Mouse (Mus musculus): ENCODE results near the gene Clec4b2.
"Not testable (repeated sequence)": the region's sequence is repeated elsewhere in the genome, so short reads cannot be mapped to it uniquely, and the experiment has no call there.

The Clec4b2 gene

DNA sequence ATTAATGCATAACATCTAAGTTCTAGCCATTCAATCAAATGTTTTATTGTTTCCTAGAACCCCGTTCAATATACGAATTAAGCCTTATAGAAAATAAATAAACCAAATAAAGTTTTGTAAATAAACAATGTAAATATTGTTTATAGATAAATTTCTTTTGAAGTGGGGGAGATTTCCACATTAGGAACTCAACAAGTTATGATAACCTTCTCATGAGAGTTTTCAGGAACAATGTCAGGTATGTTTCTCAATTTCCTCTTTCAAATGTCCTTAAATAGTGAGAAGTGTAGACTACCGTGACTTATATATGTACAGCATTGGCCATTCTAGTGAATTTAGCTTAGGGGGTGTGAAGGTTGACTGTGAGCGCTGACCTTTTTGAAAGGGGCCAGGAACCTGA is at the start of gene Clec4b2:
Gene Clec4b2, plus strand, starts transcription at position 301 of the 400 bp plus-strand sequence.
- in situ Hi-C loops (cut with MboI, MseI): no loop called here

DNA sequence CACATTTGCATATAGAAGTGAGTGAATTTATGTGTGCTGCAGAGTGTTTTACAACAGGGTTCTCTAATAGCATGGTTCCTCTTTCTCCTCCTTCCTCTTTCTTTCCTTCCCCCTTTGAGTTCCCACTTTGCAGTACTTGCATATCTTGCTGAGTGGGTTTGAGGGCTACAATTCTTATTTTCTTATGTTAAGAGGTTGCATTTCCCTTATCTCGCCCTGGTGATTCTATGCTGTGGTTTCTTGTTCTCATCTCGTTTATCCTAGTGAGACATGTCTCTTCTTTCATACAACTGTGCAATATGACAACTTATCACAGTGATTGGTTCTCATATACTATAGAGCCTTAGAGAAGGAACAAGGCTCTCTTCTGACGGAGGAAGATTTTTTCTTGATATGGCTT is 49.5 kb upstream of the Clec4b2 start:
- in situ Hi-C loops (cut with MboI, MseI): no loop called here

DNA sequence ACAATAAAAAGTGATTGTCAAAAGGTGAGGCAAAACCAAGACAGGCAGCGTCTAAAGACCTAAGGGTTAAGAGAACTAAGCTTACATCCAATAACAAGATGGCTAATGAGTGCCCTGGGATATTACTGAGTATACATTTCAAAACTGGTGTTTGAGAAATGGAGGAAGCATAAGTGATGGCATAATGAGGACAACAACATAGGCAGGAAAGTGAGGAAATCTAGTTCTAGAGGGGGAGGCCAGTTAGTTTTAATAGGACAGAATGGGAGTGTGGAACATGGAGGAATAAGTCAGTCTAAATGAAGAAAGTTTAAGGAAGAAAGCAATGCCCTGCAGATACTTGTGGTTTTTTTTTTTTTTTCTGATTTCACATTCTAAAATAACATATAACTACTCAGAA is 45.5 kb upstream of the Clec4b2 start:
- in situ Hi-C loops (cut with MboI, MseI): no loop called here

DNA sequence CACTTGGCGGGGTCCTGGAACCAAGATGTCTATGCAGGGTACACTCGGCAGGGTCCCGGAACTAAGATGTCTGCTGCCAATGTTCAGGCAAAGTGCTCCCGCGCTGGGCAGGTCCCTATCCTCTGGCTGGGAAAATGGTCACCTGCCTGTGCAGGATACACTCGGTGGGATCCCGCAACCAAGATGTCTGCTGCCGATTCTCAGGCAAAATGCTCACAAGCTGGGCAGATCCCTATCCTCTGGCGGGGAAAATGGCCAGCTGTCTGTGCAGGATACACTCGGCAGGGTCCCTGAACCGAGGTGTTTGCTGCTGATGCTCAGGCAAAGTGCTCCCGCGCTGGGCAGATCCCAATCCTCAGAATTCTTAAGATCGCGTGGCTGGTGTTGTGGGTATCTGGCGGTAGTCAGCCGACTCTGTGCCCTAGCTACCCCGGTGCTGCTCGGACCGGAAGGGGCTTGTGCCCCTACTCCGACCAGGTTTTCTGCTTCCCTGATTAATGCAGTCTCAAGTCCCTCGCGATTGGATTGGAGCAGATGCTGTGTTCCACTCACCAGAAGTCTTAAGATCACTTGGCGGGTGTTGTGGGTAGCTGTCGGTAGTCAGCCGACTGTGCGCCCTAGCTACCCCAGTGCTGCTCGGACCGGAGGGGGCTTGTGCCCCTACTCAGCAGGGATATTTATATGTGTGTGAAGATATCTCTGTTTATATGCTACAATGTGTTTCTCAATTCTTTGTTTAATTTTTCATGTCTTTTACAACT is 34.7 kb upstream of the Clec4b2 start:
- in situ Hi-C loops (cut with MboI, MseI): not testable (repeated sequence)

DNA sequence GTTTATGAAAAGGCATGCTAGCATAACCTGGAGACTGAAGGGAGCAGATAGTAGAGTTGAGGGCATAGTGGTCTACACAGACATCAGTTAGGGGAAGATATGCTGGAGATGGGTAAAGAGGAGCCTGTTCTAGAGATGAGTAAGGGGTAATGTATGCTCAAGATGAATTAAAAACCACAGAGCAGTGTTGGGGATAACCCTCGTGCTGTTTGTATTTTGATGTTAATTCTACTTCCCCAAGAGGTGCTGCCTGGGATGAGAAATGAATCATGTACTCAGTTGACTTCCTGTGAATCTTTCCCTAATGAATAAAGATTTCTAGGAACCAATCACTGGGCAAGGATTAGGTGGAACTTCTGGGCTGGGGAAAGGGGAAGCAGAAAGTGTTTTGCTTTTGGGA is 2.6 kb upstream of the Clec4b2 start:
- in situ Hi-C loops (cut with MboI, MseI): no loop called here

DNA sequence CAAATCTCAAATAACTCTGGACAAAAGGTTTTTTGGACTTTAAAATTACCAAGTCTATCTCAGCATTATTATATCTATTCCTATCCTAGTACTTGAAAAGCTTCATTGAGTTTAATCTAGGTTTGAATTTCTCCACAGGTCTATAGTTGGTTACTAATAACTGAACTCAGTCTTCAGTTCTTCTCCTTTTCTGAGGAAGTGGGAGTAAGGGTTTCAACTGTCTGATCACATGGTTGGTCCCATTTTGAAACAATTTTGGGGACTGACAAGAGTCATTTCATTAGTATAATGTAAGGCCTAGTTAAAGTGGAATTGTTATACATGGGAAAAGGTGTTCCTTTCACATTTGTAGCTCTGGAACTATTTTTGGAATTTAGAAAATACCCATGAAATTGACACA is 1.7 kb upstream of the Clec4b2 start:
- in situ Hi-C loops (cut with MboI, MseI): no loop called here

DNA sequence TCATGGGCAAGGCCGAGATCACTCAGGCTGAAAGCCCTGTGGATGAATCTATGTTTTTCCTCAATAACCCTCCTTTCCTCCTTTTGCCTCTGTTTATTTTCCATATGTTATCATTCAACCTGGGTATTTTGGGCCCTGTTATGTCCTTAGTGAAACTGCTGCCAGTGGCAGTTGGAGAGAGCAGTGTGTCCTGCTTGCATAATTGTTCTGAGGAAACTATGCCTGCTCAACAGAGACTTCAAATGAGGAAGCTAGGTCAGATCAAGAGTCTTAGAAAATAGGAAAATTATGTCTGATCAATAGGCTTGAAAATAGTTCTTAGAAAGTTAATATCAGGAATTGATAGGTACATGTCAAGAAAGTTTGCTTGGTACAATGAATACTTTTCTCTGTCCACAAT is 2.9 kb downstream of the Clec4b2 start:
- in situ Hi-C loops (cut with MboI, MseI): no loop called here

DNA sequence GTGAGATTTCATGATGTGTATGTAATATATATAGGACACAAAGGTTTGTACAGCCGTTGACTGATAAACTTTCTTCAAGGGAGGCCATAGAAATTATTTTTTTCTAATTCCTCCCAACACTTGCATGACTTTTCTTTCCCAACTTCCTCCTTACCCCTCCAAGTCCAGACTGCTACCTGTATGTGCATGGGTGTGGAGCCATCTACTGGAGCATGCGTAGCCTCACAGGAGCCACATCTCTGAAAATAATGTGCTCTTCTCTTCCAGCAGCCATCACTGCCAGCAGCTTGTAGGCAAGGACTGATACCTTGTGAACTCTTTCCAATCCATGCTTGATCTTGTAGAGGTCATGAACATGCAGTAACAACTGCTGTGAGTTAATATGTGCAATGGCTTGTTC is 12.2 kb downstream of the Clec4b2 start:
- in situ Hi-C loops (cut with MboI, MseI): not testable (repeated sequence)

DNA sequence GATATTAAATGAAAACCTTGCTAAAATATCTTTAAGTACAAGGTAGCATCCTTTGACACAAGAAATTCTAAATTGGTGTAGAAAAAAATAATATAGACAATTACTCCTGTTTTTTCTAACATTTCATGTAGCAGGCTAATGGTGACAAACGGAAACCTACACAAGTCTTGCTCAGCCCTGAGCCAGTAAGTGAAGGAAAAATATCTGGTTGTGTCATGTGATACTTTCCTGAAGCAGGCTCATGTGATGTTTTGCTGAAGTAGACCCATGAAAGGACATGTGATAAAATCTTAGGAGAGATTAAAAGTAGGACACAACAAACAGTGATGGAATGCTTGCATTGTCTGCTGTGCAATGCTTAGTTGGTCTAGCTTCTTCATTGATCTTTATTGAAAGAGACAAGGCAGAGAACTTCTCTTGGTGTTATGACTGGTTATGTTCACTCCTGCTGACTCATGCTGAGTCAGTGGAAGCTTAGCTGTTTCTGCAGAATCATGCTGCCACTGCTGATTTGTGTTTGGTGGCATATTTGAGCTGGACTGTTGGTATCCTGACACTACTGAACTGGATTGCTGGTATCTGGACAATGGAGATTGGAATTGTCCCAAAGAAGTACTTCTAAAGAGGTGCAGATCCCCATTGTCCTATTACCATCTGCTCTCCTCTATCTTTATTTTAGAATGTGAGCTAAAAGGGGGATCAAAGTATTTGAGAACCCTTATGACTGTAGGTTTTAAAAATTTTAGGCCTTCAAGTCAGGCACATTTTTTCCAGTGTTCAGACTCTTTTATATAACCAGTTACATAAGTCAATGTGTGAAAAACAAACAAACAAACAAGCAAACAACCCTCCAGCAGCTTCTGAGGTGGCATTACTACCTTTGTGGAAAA is 34.7 kb downstream of the Clec4b2 start:
- in situ Hi-C loops (cut with MboI, MseI): no loop called here

DNA sequence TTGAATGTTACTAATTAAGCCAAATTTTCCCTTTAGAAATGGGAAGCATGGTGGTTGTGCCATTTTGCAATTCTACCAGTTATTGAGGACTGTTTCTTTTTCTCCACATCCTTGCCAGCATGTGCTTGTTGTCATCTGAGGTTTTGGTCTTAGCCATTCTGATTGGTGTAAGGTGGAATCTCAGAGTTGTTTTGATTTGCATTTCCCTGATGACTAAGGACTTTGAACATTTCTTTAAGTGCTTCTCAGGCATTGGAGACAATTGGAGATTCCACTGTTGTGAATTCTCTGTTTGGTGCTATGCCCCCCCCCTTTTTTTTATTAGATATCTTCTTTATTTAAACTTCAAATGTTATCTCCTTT is 35.4 kb downstream of the Clec4b2 start:
- in situ Hi-C loops (cut with MboI, MseI): not testable (repeated sequence)

DNA sequence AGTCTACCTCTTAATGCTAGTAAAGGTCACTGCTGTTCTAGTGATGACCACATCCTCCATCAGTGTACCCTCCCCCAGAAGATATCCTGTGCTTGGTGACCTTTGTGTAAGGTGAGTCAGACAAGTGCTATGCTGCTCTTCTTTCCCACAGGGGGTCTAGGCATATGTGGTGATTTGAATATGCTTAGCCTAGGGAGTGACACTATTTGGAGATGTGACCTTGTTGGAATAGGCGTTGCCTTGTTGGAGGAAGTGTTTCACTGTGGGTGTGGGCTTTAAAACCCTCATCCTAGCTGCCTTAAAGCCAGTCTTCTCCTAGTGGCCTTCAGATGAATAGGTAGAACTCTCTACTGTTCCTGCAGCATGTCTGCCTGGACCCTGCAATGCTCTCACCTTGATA is 39.0 kb downstream of the Clec4b2 start:
- in situ Hi-C loops (cut with MboI, MseI): no loop called here

DNA sequence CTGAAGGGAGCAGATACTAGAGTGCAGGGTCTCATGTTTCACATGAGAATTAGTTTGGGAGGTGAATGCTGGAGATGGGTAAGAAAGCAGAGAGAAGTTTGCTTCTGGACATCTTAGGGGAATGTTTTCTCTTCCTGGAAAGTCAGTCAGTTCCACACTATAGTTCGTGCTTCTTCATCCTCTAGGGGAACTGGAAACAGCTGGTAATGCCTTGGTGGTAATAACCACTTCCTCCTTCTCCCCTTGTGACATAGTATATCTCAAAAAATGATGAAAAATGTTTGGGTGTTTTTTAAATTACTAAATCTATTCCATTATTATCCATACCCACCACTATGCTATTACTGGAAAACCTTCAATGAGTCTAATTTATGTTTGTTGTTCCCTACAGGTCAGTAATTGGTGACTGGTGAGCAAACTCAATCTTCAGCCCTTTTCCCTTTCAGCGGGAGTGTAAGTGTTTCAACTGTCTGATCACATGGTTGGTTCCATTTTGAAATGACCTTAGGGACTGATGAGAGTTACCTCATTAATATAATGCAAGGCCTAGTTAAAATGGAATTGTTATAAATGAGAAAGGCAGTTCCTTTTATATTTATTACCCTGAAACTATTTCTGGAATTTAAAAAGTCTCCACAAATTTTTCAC is 55.0 kb downstream of the Clec4b2 start:
- in situ Hi-C loops (cut with MboI, MseI): no loop called here

DNA sequence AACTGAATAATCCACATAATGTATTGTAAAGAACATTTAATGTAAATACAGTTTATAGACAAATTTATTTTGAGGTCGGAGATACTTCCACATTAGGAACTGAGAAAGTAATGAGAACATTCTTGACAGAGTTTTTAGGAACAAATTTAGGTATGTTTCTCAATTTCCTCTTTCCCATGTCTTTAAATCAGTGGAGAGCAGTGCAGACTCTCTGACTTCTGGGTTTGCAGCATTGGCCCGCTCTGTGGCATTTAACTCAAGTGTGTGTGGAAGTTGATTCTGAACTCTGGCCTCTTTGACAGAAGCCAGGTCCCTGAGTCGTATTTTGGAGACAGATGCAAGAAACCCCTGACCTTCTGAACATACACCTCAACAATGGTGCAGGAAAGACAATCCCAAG is 57.0 kb downstream of the Clec4b2 start, which contains the start of gene Clec4n:
Gene Clec4n, plus strand, starts transcription at position 200 of the 400 bp plus-strand sequence.
- in situ Hi-C loops (cut with MboI, MseI): no loop called here

DNA sequence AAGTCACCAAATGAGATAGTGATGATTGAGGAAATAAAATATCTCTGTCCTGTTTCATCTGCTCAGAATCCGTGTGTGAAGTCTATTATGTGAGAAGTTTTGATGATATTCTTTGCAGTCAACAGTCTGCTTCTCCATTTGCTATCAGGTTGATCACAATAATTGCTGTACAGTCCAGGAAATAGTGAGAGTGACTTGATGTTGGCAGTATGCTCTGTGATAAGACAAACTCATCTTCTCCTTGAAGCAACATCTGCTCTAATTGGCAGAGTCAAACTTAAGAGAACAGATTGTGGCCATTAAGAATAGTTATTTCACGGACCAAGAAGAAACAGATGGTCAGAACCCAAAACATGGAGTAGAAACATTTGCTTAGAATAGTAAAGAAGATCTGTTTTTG is 58.5 kb downstream of the Clec4b2 start:
- in situ Hi-C loops (cut with MboI, MseI): no loop called here

DNA sequence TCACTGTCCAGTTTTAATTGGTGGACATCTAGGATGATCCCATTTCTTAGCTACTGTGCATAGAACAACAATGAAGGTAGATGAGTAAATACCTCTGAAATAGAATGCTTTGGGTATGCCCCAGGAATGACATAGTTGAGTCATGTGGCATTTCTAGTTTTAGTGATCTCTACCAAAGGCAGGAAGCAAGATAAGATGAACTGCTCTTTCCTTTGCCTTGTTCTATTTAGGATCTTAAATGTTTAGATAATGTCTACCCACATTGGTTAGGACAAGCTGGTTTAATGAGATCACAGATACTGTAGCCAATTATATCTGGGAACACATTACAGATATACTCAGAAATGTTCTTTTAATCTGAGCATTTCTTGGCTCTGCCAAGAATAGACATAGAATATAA is 64.9 kb downstream of the Clec4b2 start:
- in situ Hi-C loops (cut with MboI, MseI): no loop called here

DNA sequence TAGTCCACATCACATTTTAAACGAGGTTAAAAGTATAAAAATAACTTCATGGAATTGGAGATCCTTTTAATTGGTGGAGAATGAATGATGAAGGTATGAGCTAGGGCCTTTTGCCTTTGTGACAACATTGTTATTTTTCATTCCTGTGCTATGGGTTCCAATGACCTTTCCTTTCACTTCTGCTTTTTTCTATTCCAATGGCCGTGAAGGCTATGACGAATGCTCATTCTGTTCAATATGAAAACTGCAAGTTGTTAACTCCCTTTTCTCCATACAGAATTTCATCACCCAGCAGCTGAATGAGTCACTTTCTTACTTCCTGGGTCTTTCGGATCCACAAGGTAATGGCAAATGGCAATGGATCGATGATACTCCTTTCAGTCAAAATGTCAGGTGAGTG is 71.5 kb downstream of the Clec4b2 start:
- in situ Hi-C loops (cut with MboI, MseI): no loop called here

DNA sequence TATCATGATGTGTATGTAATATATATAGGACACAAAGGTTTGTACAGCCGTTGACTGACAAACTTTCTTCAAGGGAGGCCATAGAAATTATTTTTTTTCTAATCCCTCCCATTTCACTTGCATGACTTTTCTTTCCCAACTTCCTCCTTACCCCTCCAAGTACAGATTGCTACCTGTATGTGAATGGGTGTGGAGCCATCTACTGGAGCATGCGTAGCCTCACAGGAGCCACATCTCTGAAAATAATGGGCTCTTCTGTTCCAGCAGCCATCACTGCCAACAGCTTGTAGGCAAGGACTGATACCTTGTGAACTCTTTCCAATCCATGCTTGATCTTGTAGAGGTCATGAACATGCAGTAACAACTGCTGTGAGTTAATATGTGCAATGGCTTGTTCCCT is 76.2 kb downstream of the Clec4b2 start:
- in situ Hi-C loops (cut with MboI, MseI): not testable (repeated sequence)

DNA sequence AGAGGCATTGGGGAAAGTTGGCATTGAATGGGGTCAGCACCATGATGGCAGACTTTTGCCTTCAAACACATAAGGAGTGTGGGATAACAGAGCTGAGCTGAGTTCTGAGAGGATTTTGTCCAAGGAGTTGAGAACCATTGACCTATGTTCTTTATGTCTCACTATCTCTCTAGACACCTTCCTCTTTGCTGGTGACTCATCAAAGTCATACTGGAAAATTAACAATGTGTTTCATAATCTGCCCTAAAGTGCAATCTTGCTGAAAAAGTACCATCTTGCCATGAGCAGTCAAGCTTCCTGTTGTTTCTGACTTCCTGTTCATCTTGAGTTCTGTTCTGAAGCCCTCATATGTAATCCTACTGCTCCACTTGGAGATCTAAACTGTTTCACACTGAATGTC is 80.0 kb downstream of the Clec4b2 start:
- in situ Hi-C loops (cut with MboI, MseI): no loop called here
